In the genomic region with DNA sequence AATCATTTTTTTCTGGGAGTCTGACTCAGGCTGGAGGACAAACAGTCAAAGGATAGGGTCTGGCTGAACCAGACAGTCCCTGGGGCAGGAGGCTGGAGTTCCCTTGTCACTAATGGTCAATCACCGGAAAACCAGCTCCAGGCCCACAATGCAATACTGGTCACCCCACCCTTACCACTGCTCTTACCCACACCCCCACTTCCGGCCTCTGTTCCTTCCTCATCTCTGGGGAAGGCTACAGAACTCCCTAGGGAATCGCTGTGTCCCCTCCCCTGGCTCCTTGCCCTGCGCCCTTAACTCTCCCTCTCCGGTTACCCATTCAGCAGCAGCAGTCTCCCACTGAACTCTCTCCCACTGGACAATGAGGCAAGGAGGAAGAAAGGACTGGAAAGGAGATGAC, we compare ENCODE assay signal across 1 mouse cellular context.
TF ChIP-seq lines count a peak whose summit lies in the region.

No protein-coding gene starts in this region.

TF ChIP-seq in CH12.LX, 34 proteins besides CTCF, POLR2A, EP300 and RAD21 (continued from another document):
- TF ChIP-seq ETS1 (conservative IDR thresholded peaks at IDR 0.05; ENCODE audit: low read depth, low read length) = peak; percentile 11; the same call in 1 of the 2 replicates
- TF ChIP-seq ELF1 (IDR thresholded peaks at IDR 0.05; ENCODE audit: low read depth, low read length) = peak; percentile 56
- no peak for TF ChIP-seq RCOR1 (conservative IDR thresholded peaks at IDR 0.05; ENCODE audit: low read depth, low read length)
- no peak for TF ChIP-seq ZC3H11A (IDR thresholded peaks at IDR 0.05; ENCODE audit: low read depth, low read length)
- no peak for TF ChIP-seq JUN (IDR thresholded peaks at IDR 0.05; ENCODE audit: insufficient read depth, low read depth, low read length)
- TF ChIP-seq GABPA (IDR thresholded peaks at IDR 0.05; ENCODE audit: insufficient replicate concordance, low read depth, low read length) = no peak
- TF ChIP-seq UBTF (IDR thresholded peaks at IDR 0.05; ENCODE audit: low read depth, low read length) = no peak
- no peak for TF ChIP-seq MYC (IDR thresholded peaks at IDR 0.05; ENCODE audit: low read depth, low read length)
- 0 out of 2 replicates have a peak, but pooled peaks have one; percentile 19 for TF ChIP-seq MAX (IDR thresholded peaks at IDR 0.05; ENCODE audit: low read length)
- no peak for TF ChIP-seq SMC3 (IDR thresholded peaks at IDR 0.05; ENCODE audit: low read depth, low read length)
- 0 out of 2 replicates have a peak, but pooled peaks have one; percentile 58 for TF ChIP-seq KAT2A (IDR thresholded peaks at IDR 0.05; ENCODE audit: insufficient replicate concordance, low read length)
- TF ChIP-seq NELFE (IDR thresholded peaks at IDR 0.05; ENCODE audit: low read depth, low read length) = no peak
- no peak for TF ChIP-seq CHD2 (IDR thresholded peaks at IDR 0.05; ENCODE audit: low read length)
